Comparison of ENCODE assay signal across 15 mouse cellular contexts in the genomic region with DNA sequence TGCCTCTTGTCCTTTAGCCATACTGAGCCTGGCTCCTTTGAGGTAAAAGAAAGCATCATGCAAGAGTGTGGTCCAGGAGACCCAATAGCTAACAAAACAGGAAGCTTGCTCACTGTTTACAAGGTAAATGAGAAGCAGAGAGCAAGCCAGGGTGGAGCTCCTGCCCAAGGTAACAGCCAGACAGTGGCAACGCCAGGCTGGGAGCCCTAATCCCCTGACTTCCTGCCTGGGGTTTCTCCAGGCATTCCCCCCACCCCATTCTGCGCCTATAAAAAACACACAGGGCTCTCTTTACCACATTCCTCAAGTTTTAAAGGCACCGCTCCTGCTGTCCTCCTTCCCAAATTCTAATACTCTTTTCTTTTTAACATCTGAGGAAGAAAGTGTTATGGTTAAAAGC.
DNase-seq lines count a peak whose midpoint lies in the region; ATAC-seq and TF ChIP-seq lines count a peak whose summit lies in the region.
"Had no signal": no experiment of that assay in that cellular context is flagged by ENCODE, and none has a peak within 500 bp of the region (broad histone marks: within the 10 kb centered on the region; RNA-seq: fewer than 3 reads in every experiment).

No protein-coding gene starts in this region.

- TF ChIP-seq CTCF in intestine, postnatal 0 days (IDR thresholded peaks at IDR 0.05; ENCODE audit: low read depth): no peak
- TF ChIP-seq CTCF in embryonic fibroblast, embryonic 13.5 days (IDR thresholded peaks at IDR 0.05; ENCODE audit: borderline replicate concordance, insufficient read depth, low read length): no peak

- no peaks in the 10 kb centered on the region for H3K36me3 ChIP-seq in intestine, embryonic 14.5 days (ENCODE audit: control insufficient read depth, insufficient read depth, low read length)
- H3K36me3 ChIP-seq in intestine, postnatal 0 days (ENCODE audit: control insufficient read depth, insufficient read depth): no peaks in the 10 kb centered on the region
- H3K36me3 ChIP-seq in limb, embryonic 15.5 days: no peaks in the 10 kb centered on the region
- H3K36me3 ChIP-seq in midbrain, embryonic 11.5 days (ENCODE audit: control insufficient read depth, insufficient read depth, low read length): no peaks in the 10 kb centered on the region
- H3K36me3 ChIP-seq: hindbrain, embryonic 15.5 days; liver, embryonic 13.5 days had no signal

- 13% methylated on average over 3 of the region's 3 CpGs for WGBS in intestine, embryonic 14.5 days
- WGBS in intestine, postnatal 0 days: 33% methylated on average over 3 of the region's 3 CpGs
- 7% methylated on average over 3 of the region's 3 CpGs for WGBS in limb, embryonic 15.5 days
- WGBS in midbrain, embryonic 11.5 days: 23% methylated on average over 3 of the region's 3 CpGs

- no peak for TF ChIP-seq POLR2A in embryonic fibroblast, embryonic 13.5 days (IDR thresholded peaks at IDR 0.05; ENCODE audit: low read depth, low read length)

- DNase-seq in intestine, embryonic 14.5 days (ENCODE audit: low spot score): no peak
- DNase-seq in embryo, embryonic 10.5 days (ENCODE audit: low spot score): peak; percentile 65
- no peak for DNase-seq in urinary bladder, postnatal 36 days (ENCODE audit: low spot score in 2 of 2)
- no peak for DNase-seq in midbrain, embryonic 11.5 days (ENCODE audit: low spot score, missing footprints)
- DNase-seq: adrenal gland, postnatal 10 days; B cell, adult 2 months; cerebellum, postnatal 10 days; liver, embryonic 13.5 days; right cerebral cortex, postnatal 25 days had no signal

- no peak overlapping the region for H3K9ac ChIP-seq in intestine, embryonic 14.5 days (ENCODE audit: low read length)
- H3K9ac ChIP-seq in intestine, postnatal 0 days (ENCODE audit: low read depth, low read length): no peak overlapping the region
- H3K9ac ChIP-seq in limb, embryonic 15.5 days: no peak overlapping the region
- H3K9ac ChIP-seq in midbrain, embryonic 11.5 days (ENCODE audit: low read length): no peak overlapping the region
- H3K9ac ChIP-seq: hindbrain, embryonic 15.5 days; liver, embryonic 13.5 days had no signal

- H3K4me3 ChIP-seq in intestine, embryonic 14.5 days (ENCODE audit: low read depth, low read length): no peak overlapping the region
- no peak overlapping the region for H3K4me3 ChIP-seq in intestine, postnatal 0 days (ENCODE audit: low read depth, low read length)
- H3K4me3 ChIP-seq in embryonic fibroblast, embryonic 13.5 days (ENCODE audit: insufficient read depth, low read length): no peak overlapping the region
- H3K4me3 ChIP-seq in limb, embryonic 15.5 days: no peak overlapping the region
- H3K4me3 ChIP-seq in midbrain, embryonic 11.5 days (ENCODE audit: low read depth, low read length): no peak overlapping the region
- H3K4me3 ChIP-seq: hindbrain, embryonic 15.5 days; liver, embryonic 13.5 days had no signal

- no peak for ATAC-seq in intestine, embryonic 14.5 days (replicated peaks; ENCODE audit: low FRiP score, low TSS enrichment, low read depth)
- ATAC-seq in intestine, postnatal 0 days: no peak
- ATAC-seq in limb, embryonic 15.5 days (ENCODE audit: insufficient number of reproducible peaks, low FRiP score, low TSS enrichment, low read depth): peak; percentile 65; the same call in 1 of the 2 replicates
- no peak for ATAC-seq in midbrain, embryonic 11.5 days (ENCODE audit: low FRiP score)
- no peak for ATAC-seq in erythroblast, adult 5-6 weeks (replicated peaks; ENCODE audit: low FRiP score, poor library complexity, severe bottlenecking)
- ATAC-seq: lung, postnatal 0 days had no signal

- H3K27ac ChIP-seq in intestine, embryonic 14.5 days (ENCODE audit: low read depth): peak overlapping the region; percentile 65; the same call in 1 of the 2 replicates
- H3K27ac ChIP-seq in intestine, postnatal 0 days (ENCODE audit: low read depth, low read length): no peak overlapping the region
- peak overlapping the region; percentile 15; the same call in 1 of the 2 replicates for H3K27ac ChIP-seq in embryonic fibroblast, embryonic 13.5 days (ENCODE audit: insufficient read depth, low read length)
- peak overlapping the region; percentile 75 for H3K27ac ChIP-seq in limb, embryonic 15.5 days
- H3K27ac ChIP-seq in midbrain, embryonic 11.5 days (ENCODE audit: low read depth, low read length): no peak overlapping the region
- H3K27ac ChIP-seq: hindbrain, embryonic 15.5 days; liver, embryonic 13.5 days had no signal

- H3K9me3 ChIP-seq in intestine, embryonic 14.5 days (ENCODE audit: control insufficient read depth, low read length): no peaks in the 10 kb centered on the region
- no peaks in the 10 kb centered on the region for H3K9me3 ChIP-seq in intestine, postnatal 0 days (ENCODE audit: control insufficient read depth)
- no peaks in the 10 kb centered on the region for H3K9me3 ChIP-seq in limb, embryonic 15.5 days
- no peaks in the 10 kb centered on the region for H3K9me3 ChIP-seq in midbrain, embryonic 11.5 days (ENCODE audit: control insufficient read depth, low read length)
- H3K9me3 ChIP-seq: hindbrain, embryonic 15.5 days; liver, embryonic 13.5 days had no signal

- H3K4me1 ChIP-seq in intestine, embryonic 14.5 days (replicated peaks; ENCODE audit: control insufficient read depth, insufficient read depth, low read length): peaks cover 46% of the 10 kb centered on the region
- H3K4me1 ChIP-seq in intestine, postnatal 0 days (replicated peaks; ENCODE audit: control insufficient read depth, insufficient read depth, low read length): peaks cover 5% of the 10 kb centered on the region; the same call in 1 of the 2 replicates
- H3K4me1 ChIP-seq in embryonic fibroblast, embryonic 13.5 days (ENCODE audit: control insufficient read depth, insufficient read depth, low read length): peaks cover 40% of the 10 kb centered on the region
- peaks cover 54% of the 10 kb centered on the region for H3K4me1 ChIP-seq in limb, embryonic 15.5 days
- H3K4me1 ChIP-seq in midbrain, embryonic 11.5 days (ENCODE audit: control insufficient read depth, insufficient read depth, low read length): peaks cover 2% of the 10 kb centered on the region; the same call in 1 of the 2 replicates
- H3K4me1 ChIP-seq: liver, embryonic 13.5 days had no signal

- peak overlapping the region; percentile 13; the same call in 1 of the 2 replicates for H3K4me2 ChIP-seq in intestine, embryonic 14.5 days (ENCODE audit: low read length)
- no peak overlapping the region for H3K4me2 ChIP-seq in intestine, postnatal 0 days (replicated peaks; ENCODE audit: low read depth)
- 0 out of 2 replicates have a peak overlapping the region, but pooled peaks have one; percentile 6 for H3K4me2 ChIP-seq in limb, embryonic 15.5 days
- H3K4me2 ChIP-seq in midbrain, embryonic 11.5 days: no peak overlapping the region
- H3K4me2 ChIP-seq: hindbrain, embryonic 15.5 days; liver, embryonic 13.5 days had no signal

- 0 out of 2 replicates have a peak, but pooled peaks cover 2% of the 10 kb centered on the region for H3K27me3 ChIP-seq in intestine, embryonic 14.5 days (replicated peaks; ENCODE audit: control insufficient read depth, insufficient read depth, low read length)
- H3K27me3 ChIP-seq in intestine, postnatal 0 days (replicated peaks; ENCODE audit: control insufficient read depth, insufficient read depth, low read length): 0 out of 2 replicates have a peak, but pooled peaks cover 3% of the 10 kb centered on the region
- H3K27me3 ChIP-seq in limb, embryonic 15.5 days: peaks cover 5% of the 10 kb centered on the region; the same call in 1 of the 2 replicates
- peaks cover 15% of the 10 kb centered on the region for H3K27me3 ChIP-seq in midbrain, embryonic 11.5 days (ENCODE audit: control insufficient read depth, insufficient read depth, low read length)

Comparison
In these comparisons a context has a peak if more than half of its experiments do, and no peak if none do; other contexts are left out.
1. H3K27ac ChIP-seq: peak in intestine, embryonic 14.5 days (single experiment), embryonic fibroblast, embryonic 13.5 days (single experiment) and limb, embryonic 15.5 days (single experiment); none in intestine, postnatal 0 days (single experiment) and midbrain, embryonic 11.5 days (single experiment).
2. H3K4me2 ChIP-seq: peak in intestine, embryonic 14.5 days (single experiment) and limb, embryonic 15.5 days (single experiment); none in intestine, postnatal 0 days (single experiment) and midbrain, embryonic 11.5 days (single experiment).